26 mouse cellular contexts compared by ENCODE assay signal in genomic region chr14:31392300-31392699, GRCm38 (mm10). TPM values are rescaled to one million over a fixed set of nuclear protein-coding genes. Genes with fewer than 3 reads are reported as not detected.
DNase-seq lines count a peak whose midpoint lies in the region; ATAC-seq and TF ChIP-seq lines count a peak whose summit lies in the region.
"Had no signal": no experiment of that assay in that cellular context is flagged by ENCODE, and none has a peak within 500 bp of the region (broad histone marks: within the 10 kb centered on the region; RNA-seq: fewer than 3 reads in every experiment).

No protein-coding gene starts in this region.

- no peak for TF ChIP-seq EP300 in CH12.LX (IDR thresholded peaks at IDR 0.05; ENCODE audit: low read length)

- H3K4me3 ChIP-seq in left cerebral cortex, adult 2 months = no peak overlapping the region
- no peak overlapping the region for H3K4me3 ChIP-seq in CH12.LX (replicated peaks in 1 of 3; ENCODE audit: low read depth in 2 of 3, low read length in 2 of 3, poor library complexity in 1 of 3)
- H3K4me3 ChIP-seq in cortical plate, adult 2 months (ENCODE audit: insufficient read depth, low read length) = no peak overlapping the region
- H3K4me3 ChIP-seq: embryonic facial prominence, embryonic 12.5 days; erythroblast, embryonic 14.5 days; forebrain, embryonic 13.5 days; heart, embryonic 15.5 days; hindbrain, embryonic 13.5 days; limb, embryonic 13.5 days; midbrain, embryonic 10.5 days; myocyte; neural tube, embryonic 13.5 days; stomach, embryonic 15.5 days had no signal

- in situ Hi-C loops in CH12.LX (cut with MboI; ENCODE audit: low pct_ligation_motif_present, low pct_unique_long_range_greater_than_20kb, low sequenced_read_pairs) = no loop called here

- no peak overlapping the region for H3K9ac ChIP-seq in CH12.LX (ENCODE audit: insufficient read depth, low read depth)
- H3K9ac ChIP-seq: embryonic facial prominence, embryonic 12.5 days; forebrain, embryonic 13.5 days; heart, embryonic 15.5 days; hindbrain, embryonic 13.5 days; limb, embryonic 13.5 days; neural tube, embryonic 13.5 days; stomach, embryonic 15.5 days had no signal

- no peak overlapping the region for H3K4me2 ChIP-seq in CH12.LX (ENCODE audit: insufficient read depth, low read depth, poor library complexity, severe bottlenecking)
- H3K4me2 ChIP-seq: embryonic facial prominence, embryonic 12.5 days; forebrain, embryonic 13.5 days; heart, embryonic 15.5 days; hindbrain, embryonic 13.5 days; limb, embryonic 13.5 days; neural tube, embryonic 13.5 days; stomach, embryonic 15.5 days had no signal

- no peak for ATAC-seq in erythroblast, adult 5-6 weeks (replicated peaks; ENCODE audit: low FRiP score, poor library complexity, severe bottlenecking)
- ATAC-seq: forebrain, embryonic 13.5 days; inflammation-experienced regulatory T-cells, adult 6 months; midbrain, embryonic 16.5 days had no signal

- no peak for TF ChIP-seq CTCF in left cerebral cortex, adult 2 months (IDR thresholded peaks at IDR 0.05)
- TF ChIP-seq CTCF in CH12.LX (conservative IDR thresholded peaks at IDR 0.05 in 1 of 2, IDR thresholded peaks at IDR 0.05 in 1 of 2; ENCODE audit: low read depth in 2 of 2, low read length in 2 of 2) = no peak
- no peak for TF ChIP-seq CTCF in cortical plate, adult 2 months (IDR thresholded peaks at IDR 0.05; ENCODE audit: extremely low read depth, insufficient read depth, low read length)

- peaks cover 51 to 96% of the 10 kb centered on the region in 2 experiments for H3K36me3 ChIP-seq in CH12.LX (replicated peaks in 1 of 2; ENCODE audit: control insufficient read depth in 1 of 2, insufficient read depth in 1 of 2, low read length in 1 of 2)
- H3K36me3 ChIP-seq: heart, embryonic 15.5 days; stomach, embryonic 15.5 days had no signal

- peaks cover 39% of the 10 kb centered on the region for H3K79me2 ChIP-seq in CH12.LX (replicated peaks; ENCODE audit: control insufficient read depth, extremely low read depth, insufficient read depth, poor library complexity, severe bottlenecking)

- H3K27me3 ChIP-seq in CH12.LX (replicated peaks) = no peaks in the 10 kb centered on the region
- H3K27me3 ChIP-seq: embryonic facial prominence, embryonic 12.5 days; forebrain, embryonic 13.5 days; heart, embryonic 15.5 days; hindbrain, embryonic 13.5 days; limb, embryonic 13.5 days; neural tube, embryonic 13.5 days; stomach, embryonic 15.5 days had no signal

- peak overlapping the region; percentile 83 for H3K27ac ChIP-seq in left cerebral cortex, adult 2 months
- peak overlapping the region; percentile 13 for H3K27ac ChIP-seq in CH12.LX (ENCODE audit: insufficient read depth, low read depth)
- H3K27ac ChIP-seq in cortical plate, adult 2 months (ENCODE audit: insufficient read depth, low read length) = peak overlapping the region; percentile 70
- H3K27ac ChIP-seq: embryonic facial prominence, embryonic 12.5 days; forebrain, embryonic 13.5 days; heart, embryonic 15.5 days; hindbrain, embryonic 13.5 days; limb, embryonic 13.5 days; midbrain, embryonic 10.5 days; neural tube, embryonic 13.5 days; stomach, embryonic 15.5 days had no signal

- TF ChIP-seq POLR2A in CH12.LX (IDR thresholded peaks at IDR 0.05; ENCODE audit: low read depth, low read length) = no peak
- TF ChIP-seq POLR2A in cortical plate, adult 2 months (IDR thresholded peaks at IDR 0.05; ENCODE audit: extremely low read depth, insufficient read depth, low read length) = no peak

- H3K4me1 ChIP-seq in CH12.LX (ENCODE audit: control insufficient read depth in 1 of 2, insufficient read depth in 2 of 2) = peaks cover 38 to 93% of the 10 kb centered on the region in 2 experiments
- H3K4me1 ChIP-seq in cortical plate, adult 2 months (ENCODE audit: control insufficient read depth, insufficient read depth, low read length) = peaks cover 36% of the 10 kb centered on the region
- H3K4me1 ChIP-seq: forebrain, embryonic 13.5 days had no signal

- H3K9me3 ChIP-seq in CH12.LX (replicated peaks; ENCODE audit: low read length) = peaks cover 14% of the 10 kb centered on the region
- H3K9me3 ChIP-seq: embryonic facial prominence, embryonic 12.5 days; forebrain, embryonic 13.5 days; heart, embryonic 15.5 days; hindbrain, embryonic 13.5 days; neural tube, embryonic 13.5 days; stomach, embryonic 15.5 days had no signal

- no peak for TF ChIP-seq RAD21 in CH12.LX (IDR thresholded peaks at IDR 0.05; ENCODE audit: low read depth, low read length)

- dilution Hi-C loops in CH12.LX (cut with MboI; ENCODE audit: extremely low pct_ligation_motif_present, extremely low pct_unique_long_range_greater_than_20kb, low sequenced_read_pairs) = no loop called here

- peak; percentile 10 to 57 for DNase-seq in adrenal gland, adult (ENCODE audit: inconsistent age in 2 of 2, low spot score in 1 of 2)
- DNase-seq in adrenal gland, postnatal 10 days = no peak
- DNase-seq in left cerebral cortex, adult 2 months (ENCODE audit: extremely low spot score in 1 of 2, low spot score in 2 of 2) = no peak
- DNase-seq in left cerebral cortex, adult 18-20 months (ENCODE audit: low spot score in 2 of 2) = no peak
- DNase-seq in CH12.LX (ENCODE audit: extremely low read depth) = no peak
- no peak for DNase-seq in kidney, postnatal 14 days
- DNase-seq: adrenal gland, adult 2 months; kidney, adult 18-20 months; kidney, postnatal 10 days; lung, adult 2 months; lung, postnatal 36 days; thymus, postnatal 25 days had no signal

- intact Hi-C loops in left cerebral cortex, adult 2 months (cut with DNase I) = loop anchor here (2.0 kb wide), 1 partner anchor 19 kb away; no protein-coding TSS in a partner anchor

TF ChIP-seq in CH12.LX, 34 proteins besides CTCF, POLR2A, EP300 and RAD21:
- TF ChIP-seq JUND (conservative IDR thresholded peaks at IDR 0.05; ENCODE audit: low read depth, low read length) (no peak), NRF1 (IDR thresholded peaks at IDR 0.05; ENCODE audit: low read depth, low read length) (no peak), MYC (IDR thresholded peaks at IDR 0.05; ENCODE audit: low read depth, low read length) (no peak), HCFC1 (IDR thresholded peaks at IDR 0.05; ENCODE audit: low read depth, low read length) (no peak), MAFK (IDR thresholded peaks at IDR 0.05; ENCODE audit: insufficient replicate concordance, low read length) (no peak), ZNF384 (IDR thresholded peaks at IDR 0.05; ENCODE audit: low read depth, low read length) (no peak), UBTF (IDR thresholded peaks at IDR 0.05; ENCODE audit: low read depth, low read length) (no peak), RCOR1 (conservative IDR thresholded peaks at IDR 0.05; ENCODE audit: low read depth, low read length) (no peak), GABPA (IDR thresholded peaks at IDR 0.05; ENCODE audit: insufficient replicate concordance, low read depth, low read length) (no peak), SIN3A (IDR thresholded peaks at IDR 0.05; ENCODE audit: low read length) (no peak), MAZ (IDR thresholded peaks at IDR 0.05; ENCODE audit: low read depth, low read length) (no peak), IRF4 (IDR thresholded peaks at IDR 0.05; ENCODE audit: low read depth, low read length) (no peak)

RNA-seq across cellular contexts. Expression of gene Sh3bp5, which starts 43.6 kb away (rescaled TPM):
- 100 to 1,000 TPM; 107 to 135 TPM for total RNA-seq in adrenal gland, postnatal 10 days (2021)
- total RNA-seq in left cerebral cortex, adult 2 months (2021) = 10 to 100 TPM; 63.5 to 65.4 TPM
- total RNA-seq in left cerebral cortex, adult 18-20 months (2021) = 10 to 100 TPM; 61.4 to 68.3 TPM
- total RNA-seq in CH12.LX (2012; rRNA removed) = 50.2 and 64.6 TPM in 2 replicates
- total RNA-seq in CH12.LX (2014; rRNA removed) = 53.0 and 57.4 TPM in 2 replicates
- 158 and 164 TPM in 2 replicates for polyA plus RNA-seq in CH12.LX (2012; ENCODE audit: insufficient read length, low read depth)
- polyA plus RNA-seq in cortical plate, adult 2 months (2012; rRNA removed) = 43.8 and 55.2 TPM in 2 replicates
- total RNA-seq in erythroblast, adult 5-6 weeks (2015; ENCODE audit: low replicate concordance) = 8.5 and 15.3 TPM in 2 replicates
- 8.1 and 11.1 TPM in 2 replicates for total RNA-seq in erythroblast, adult 5-6 weeks (2017; ENCODE audit: low replicate concordance)

RNA-seq across cellular contexts. Expression of gene Capn7, which starts 55.9 kb away (rescaled TPM):
- total RNA-seq in adrenal gland, postnatal 10 days (2021) = 10 to 100 TPM; 33.7 to 40.9 TPM
- total RNA-seq in left cerebral cortex, adult 2 months (2021) = 10 to 100 TPM; 33.8 to 38.3 TPM
- 10 to 100 TPM; 37.5 to 40.8 TPM for total RNA-seq in left cerebral cortex, adult 18-20 months (2021)
- 27.9 and 31.4 TPM in 2 replicates for total RNA-seq in CH12.LX (2012; rRNA removed)
- total RNA-seq in CH12.LX (2014; rRNA removed) = 45.0 and 53.7 TPM in 2 replicates
- polyA plus RNA-seq in CH12.LX (2012; ENCODE audit: insufficient read length, low read depth) = 33.3 and 34.8 TPM in 2 replicates
- 31.2 and 32.4 TPM in 2 replicates for polyA plus RNA-seq in cortical plate, adult 2 months (2012; rRNA removed)
- total RNA-seq in erythroblast, adult 5-6 weeks (2015; ENCODE audit: low replicate concordance) = 10.0 and 17.3 TPM in 2 replicates
- total RNA-seq in erythroblast, adult 5-6 weeks (2017; ENCODE audit: low replicate concordance) = 13.0 and 17.7 TPM in 2 replicates

Comparison
In these comparisons a context has a peak if more than half of its experiments do, and no peak if none do; other contexts are left out.
1. DNase-seq: peak in adrenal gland, adult (2 of 2); none in adrenal gland, postnatal 10 days (single experiment), left cerebral cortex, adult 2 months (0 of 2), left cerebral cortex, adult 18-20 months (0 of 2), CH12.LX (single experiment) and kidney, postnatal 14 days (single experiment).
2. H3K27ac ChIP-seq: peak in every context shown above with its lines; median percentile 83 in left cerebral cortex, adult 2 months; 70 in cortical plate, adult 2 months; 13 in CH12.LX.